Mouse (Mus musculus): ENCODE measurements around the gene Egr4. TPM values are rescaled to one million over a fixed set of nuclear protein-coding genes. Genes with fewer than 3 reads are reported as not detected.
A peak's percentile ranks its signal among the peaks of the same experiment; 100 is the strongest.

Egr4 gene
- polyA plus RNA-seq, 1 experiment from 2014 or later = not detected

DNA sequence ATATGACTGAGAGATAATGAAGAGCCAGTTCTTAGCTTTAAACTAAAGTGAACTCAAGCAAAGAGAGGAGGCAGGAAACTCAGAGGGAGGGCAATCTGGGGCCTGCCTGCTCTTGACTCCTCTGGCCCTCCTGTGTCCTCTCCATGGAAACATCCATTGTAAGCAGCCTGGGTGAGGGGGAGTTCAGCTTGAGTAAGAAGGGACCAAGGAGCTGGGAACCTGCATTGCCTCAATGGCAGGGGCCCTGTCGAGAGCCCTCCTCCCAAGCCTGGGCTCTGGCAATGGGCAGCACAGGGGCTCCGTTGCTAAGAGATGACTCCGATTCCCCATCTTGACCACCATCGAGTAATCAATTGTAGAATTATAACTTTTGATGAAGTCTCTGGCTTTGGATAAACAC, 24.9 kb downstream of the Egr4 start:
- no peak for DNase-seq (ENCODE audit: extremely low spot score, low spot score)
- Histone ChIP-seq H3K4me3 (no peak overlapping the region), H3K36me3 (replicated peaks) (no peaks in the 10 kb centered on the region), H3K4me1 (peaks cover 32% of the 10 kb centered on the region), H3K27ac (peak overlapping the region; percentile 63; the same call in 1 of the 2 replicates), H3K27me3 (ENCODE audit: poor library complexity, severe bottlenecking) (peaks cover 44% of the 10 kb centered on the region), H3K9me3 (no peaks in the 10 kb centered on the region)
- WGBS = 48% methylated on average over 4 of the region's 4 CpGs

DNA sequence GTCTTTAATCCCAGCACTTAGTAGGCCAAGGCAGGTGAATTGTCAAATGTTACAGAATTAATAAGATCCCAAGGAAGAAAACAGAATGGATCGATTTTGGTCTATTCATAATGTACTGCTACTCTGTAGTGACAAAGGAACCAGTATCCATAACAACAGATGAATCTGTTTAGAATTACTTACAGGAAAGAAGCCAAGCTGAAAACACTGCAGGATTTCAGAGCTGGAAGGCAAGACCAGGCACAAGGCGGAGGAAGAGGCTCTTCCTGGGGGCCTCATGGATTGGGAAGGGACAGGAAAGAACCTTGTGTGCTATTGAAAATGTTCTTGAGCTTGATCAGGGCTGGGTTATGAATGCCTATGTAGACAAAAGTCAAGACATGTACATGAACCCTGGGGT, 27.7 kb downstream of the Egr4 start:
- Histone ChIP-seq H3K4me1 (peaks cover 32% of the 10 kb centered on the region), H3K9me3 (no peaks in the 10 kb centered on the region), H3K27ac (no peak overlapping the region), H3K36me3 (replicated peaks) (no peaks in the 10 kb centered on the region), H3K27me3 (ENCODE audit: poor library complexity, severe bottlenecking) (peaks cover 71% of the 10 kb centered on the region), H3K4me3 (no peak overlapping the region)
- WGBS = 79% methylated on average over 2 of the region's 2 CpGs
- no peak for DNase-seq (ENCODE audit: extremely low spot score, low spot score)

DNA sequence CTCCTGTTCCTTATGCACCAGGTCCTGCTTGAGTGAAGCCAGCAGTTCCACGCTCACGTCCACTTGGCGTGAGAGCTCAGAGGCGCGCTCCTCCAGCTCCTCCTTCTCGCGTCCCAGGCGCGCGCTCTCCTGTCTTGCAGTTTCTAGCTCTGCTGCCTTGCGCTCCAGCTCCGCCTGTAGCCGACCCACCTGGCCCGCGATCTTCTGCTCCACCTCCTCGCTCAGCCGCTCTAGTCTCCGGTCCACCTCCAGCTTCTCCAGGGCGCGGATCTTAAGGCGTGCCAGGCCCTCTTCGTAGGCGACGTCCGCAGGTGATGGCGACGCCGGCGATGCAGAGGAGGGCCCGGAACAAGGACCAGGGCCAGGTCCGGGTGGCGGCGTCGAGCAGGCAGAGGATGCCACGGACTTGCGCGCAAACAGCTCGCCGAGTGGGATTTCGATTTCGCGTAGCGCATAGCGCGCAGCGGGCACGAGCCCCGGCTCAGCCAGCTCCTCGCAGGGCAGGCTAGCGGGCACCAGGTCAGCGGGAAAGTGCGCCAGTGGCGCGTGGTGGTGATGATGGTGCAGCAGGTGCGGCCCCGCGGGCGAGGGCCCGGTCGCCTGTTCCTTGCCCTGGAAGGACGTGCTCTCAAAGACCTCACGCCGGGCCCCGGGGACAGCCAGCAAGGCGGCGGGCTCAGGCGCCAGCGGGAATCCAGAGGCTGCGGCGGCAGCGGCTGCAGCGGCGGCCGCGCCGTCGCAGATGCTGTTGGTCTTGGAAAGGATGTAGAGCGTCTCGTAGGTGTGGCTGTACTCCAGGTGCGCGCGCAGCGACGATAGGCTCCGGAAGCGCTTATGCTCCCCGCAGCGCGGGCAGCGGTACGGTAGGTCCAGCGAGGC, 29.3 kb downstream of the Egr4 start:
- Histone ChIP-seq H3K4me1 (peaks cover 25% of the 10 kb centered on the region), H3K27me3 (ENCODE audit: poor library complexity, severe bottlenecking) (peaks cover 86% of the 10 kb centered on the region), H3K4me3 (peak overlapping the region; percentile 46), H3K27ac (no peak overlapping the region), H3K9me3 (no peaks in the 10 kb centered on the region), H3K36me3 (replicated peaks) (no peaks in the 10 kb centered on the region)
- 3% methylated on average over 88 of the region's 92 CpGs for WGBS
- peak; percentile 20 for DNase-seq (ENCODE audit: extremely low spot score, low spot score)

DNA sequence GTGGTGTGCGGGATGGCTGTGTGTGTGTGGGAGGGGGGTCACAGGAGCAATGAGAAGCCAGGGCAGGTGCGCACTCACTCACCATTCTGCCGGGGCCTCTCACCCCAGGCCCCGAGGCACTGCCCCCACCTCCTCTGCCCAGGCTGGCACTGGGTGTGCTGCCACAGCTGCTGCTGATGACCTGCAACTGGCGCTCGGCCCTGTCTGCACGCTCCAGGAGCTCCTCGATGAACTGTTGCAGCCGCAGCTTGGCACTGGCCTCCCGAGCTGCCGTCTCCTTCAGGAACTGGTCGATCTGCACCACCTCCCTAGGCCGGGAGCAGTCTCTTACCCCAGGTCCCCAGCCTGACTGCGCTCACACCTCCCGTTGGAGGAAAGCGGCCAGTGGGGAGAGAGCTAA, 32.7 kb downstream of the Egr4 start:
- WGBS = 80% methylated on average over 16 of the region's 16 CpGs

DNA sequence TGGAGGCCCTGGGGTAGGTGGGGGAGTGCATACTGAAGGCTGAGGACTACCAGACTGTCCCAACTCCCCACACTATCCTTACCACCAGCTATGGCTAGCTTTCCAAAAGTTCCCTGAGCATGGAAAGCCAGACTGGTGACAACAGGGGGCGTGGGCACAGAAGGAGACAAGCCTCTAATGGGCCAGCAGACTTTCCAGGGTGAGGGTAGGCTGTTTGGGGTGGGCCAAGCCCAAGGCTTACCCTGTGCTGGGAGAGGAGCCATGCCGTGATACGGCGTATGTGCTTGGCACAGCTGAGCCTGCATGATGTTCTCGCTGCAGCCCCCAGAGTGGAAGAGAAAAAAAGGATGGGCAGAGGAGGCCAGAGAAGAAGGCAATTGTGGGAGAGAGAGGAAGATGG, 33.4 kb downstream of the Egr4 start:
- Histone ChIP-seq H3K36me3 (replicated peaks) (no peaks in the 10 kb centered on the region), H3K4me3 (no peak overlapping the region), H3K9me3 (no peaks in the 10 kb centered on the region), H3K4me1 (peaks cover 17% of the 10 kb centered on the region), H3K27me3 (ENCODE audit: poor library complexity, severe bottlenecking) (peaks cover 78% of the 10 kb centered on the region), H3K27ac (no peak overlapping the region)
- no peak for DNase-seq (ENCODE audit: extremely low spot score, low spot score)
- WGBS = 88% methylated on average over 5 of the region's 5 CpGs

More for the DNA sequence above, 32.7 kb downstream of the Egr4 start:
- H3K4me3 ChIP-seq = no peak overlapping the region
- H3K27me3 ChIP-seq (ENCODE audit: poor library complexity, severe bottlenecking) = peaks cover 82% of the 10 kb centered on the region
- H3K9me3 ChIP-seq = no peaks in the 10 kb centered on the region
- peaks cover 17% of the 10 kb centered on the region for H3K4me1 ChIP-seq
- no peaks in the 10 kb centered on the region for H3K36me3 ChIP-seq (replicated peaks)
- H3K27ac ChIP-seq = no peak overlapping the region
- DNase-seq (ENCODE audit: extremely low spot score, low spot score) = no peak

DNA sequence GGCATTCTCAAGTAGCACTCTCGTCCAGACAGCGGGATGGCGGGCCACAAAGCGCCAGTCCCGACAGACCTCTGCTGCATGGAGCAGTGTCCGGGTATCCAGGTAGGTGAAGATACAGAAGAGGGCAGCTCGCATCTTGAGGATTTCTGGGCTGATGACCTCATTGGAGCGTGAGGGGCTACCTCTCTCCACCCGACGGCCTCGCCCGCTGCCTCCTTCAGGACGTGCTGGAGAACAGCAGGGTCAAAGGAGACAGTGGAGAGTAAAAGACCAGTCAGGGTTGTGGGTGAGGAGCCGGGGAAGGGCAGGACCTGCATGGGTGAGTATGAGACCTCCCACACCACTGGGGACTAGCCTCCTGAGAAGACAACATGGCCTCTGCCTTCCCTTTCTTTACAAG, 35.0 kb downstream of the Egr4 start:
- Histone ChIP-seq H3K27me3 (ENCODE audit: poor library complexity, severe bottlenecking) (peaks cover 62% of the 10 kb centered on the region), H3K4me1 (peaks cover 5% of the 10 kb centered on the region; the same call in 1 of the 2 replicates), H3K36me3 (replicated peaks) (no peaks in the 10 kb centered on the region), H3K4me3 (no peak overlapping the region), H3K9me3 (no peaks in the 10 kb centered on the region), H3K27ac (no peak overlapping the region)
- DNase-seq (ENCODE audit: extremely low spot score, low spot score) = no peak
- WGBS = 40% methylated on average over 14 of the region's 14 CpGs

DNA sequence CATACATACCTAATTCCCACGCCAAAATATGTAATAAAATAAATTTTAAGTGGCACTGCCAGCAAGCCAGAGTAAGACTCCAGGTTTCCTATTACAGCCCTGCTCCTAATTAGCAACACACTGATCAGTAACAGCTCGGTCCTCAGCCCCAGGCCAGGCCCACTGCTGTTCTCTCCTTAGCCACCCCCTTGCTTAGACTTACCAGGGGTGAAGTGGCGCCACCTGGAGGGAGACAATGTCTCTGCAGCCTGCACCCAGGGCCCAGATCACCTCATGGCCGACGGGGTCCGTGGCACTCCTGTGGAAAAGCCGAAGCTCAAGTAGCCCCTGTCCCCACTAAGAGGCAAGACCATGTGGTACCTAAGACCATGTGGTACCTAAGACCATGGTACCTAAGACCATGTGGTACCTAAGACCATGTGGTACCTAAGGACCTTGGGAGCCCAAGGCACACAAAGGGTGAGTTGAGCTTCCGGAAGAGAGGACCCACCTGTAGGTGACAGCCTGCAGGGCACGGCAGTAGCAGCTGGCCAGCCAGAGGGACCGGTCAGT, 35.9 kb downstream of the Egr4 start:
- no peaks in the 10 kb centered on the region for H3K9me3 ChIP-seq
- no peak overlapping the region for H3K4me3 ChIP-seq
- peaks cover 5% of the 10 kb centered on the region; the same call in 1 of the 2 replicates for H3K4me1 ChIP-seq
- no peaks in the 10 kb centered on the region for H3K36me3 ChIP-seq (replicated peaks)
- H3K27ac ChIP-seq = no peak overlapping the region
- peak; percentile 48 for DNase-seq (ENCODE audit: extremely low spot score, low spot score)
- 39% methylated on average over 10 of the region's 10 CpGs for WGBS
- peaks cover 52% of the 10 kb centered on the region for H3K27me3 ChIP-seq (ENCODE audit: poor library complexity, severe bottlenecking)

DNA sequence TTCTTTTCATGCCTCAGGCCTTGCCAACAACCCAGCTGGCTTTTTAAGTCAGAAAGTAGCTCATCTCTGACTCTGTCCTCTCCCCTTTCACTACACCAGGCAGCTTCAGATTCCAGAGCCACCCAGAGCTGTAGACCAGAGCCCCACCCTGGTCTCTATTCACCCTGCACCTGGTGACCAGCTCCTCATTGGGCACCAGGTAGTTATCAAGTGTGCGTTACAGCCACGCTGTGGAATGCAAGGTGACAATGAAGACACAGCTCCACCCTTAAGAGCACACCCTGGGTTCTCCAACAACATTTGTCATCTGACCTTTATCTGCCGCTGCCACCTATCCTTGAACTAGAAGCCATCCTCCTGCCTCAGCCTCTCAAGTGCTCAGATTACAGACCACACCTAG, 37.8 kb downstream of the Egr4 start:
- Histone ChIP-seq H3K36me3 (replicated peaks) (no peaks in the 10 kb centered on the region), H3K9me3 (no peaks in the 10 kb centered on the region), H3K4me1 (peaks cover 5% of the 10 kb centered on the region; the same call in 1 of the 2 replicates), H3K4me3 (no peak overlapping the region), H3K27me3 (ENCODE audit: poor library complexity, severe bottlenecking) (peaks cover 34% of the 10 kb centered on the region), H3K27ac (no peak overlapping the region)
- WGBS = 88% methylated on average over 3 of the region's 3 CpGs
- DNase-seq (ENCODE audit: extremely low spot score, low spot score) = no peak

DNA sequence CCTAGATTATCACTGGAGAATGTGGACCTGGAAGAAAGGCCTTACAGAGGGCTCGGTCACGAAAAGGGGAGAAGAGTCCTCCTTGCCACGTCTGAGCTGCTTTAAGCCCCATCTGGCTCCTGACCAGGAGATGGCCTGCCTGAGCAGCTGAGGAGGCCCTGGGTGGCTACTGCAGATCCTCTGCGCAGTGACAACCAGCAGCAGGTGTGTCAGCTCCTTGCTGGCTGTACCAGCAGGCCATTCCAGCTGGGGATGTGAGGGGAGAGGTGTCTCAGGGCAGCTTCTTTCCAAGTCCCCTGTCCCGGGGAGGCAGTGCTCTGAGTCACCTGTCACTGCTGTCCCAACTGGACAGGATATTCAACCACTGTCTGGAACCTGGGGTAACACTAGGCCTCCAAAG, 40.8 kb downstream of the Egr4 start:
- 51% methylated on average over 5 of the region's 5 CpGs for WGBS
- no peaks in the 10 kb centered on the region for H3K9me3 ChIP-seq
- no peak for DNase-seq (ENCODE audit: extremely low spot score, low spot score)
- H3K27ac ChIP-seq = no peak overlapping the region
- peaks cover 4% of the 10 kb centered on the region; the same call in 1 of the 2 replicates for H3K4me1 ChIP-seq
- H3K27me3 ChIP-seq (ENCODE audit: poor library complexity, severe bottlenecking) = peaks cover 7% of the 10 kb centered on the region; the same call in 1 of the 2 replicates
- H3K36me3 ChIP-seq (replicated peaks) = peaks cover 26% of the 10 kb centered on the region
- no peak overlapping the region for H3K4me3 ChIP-seq

DNA sequence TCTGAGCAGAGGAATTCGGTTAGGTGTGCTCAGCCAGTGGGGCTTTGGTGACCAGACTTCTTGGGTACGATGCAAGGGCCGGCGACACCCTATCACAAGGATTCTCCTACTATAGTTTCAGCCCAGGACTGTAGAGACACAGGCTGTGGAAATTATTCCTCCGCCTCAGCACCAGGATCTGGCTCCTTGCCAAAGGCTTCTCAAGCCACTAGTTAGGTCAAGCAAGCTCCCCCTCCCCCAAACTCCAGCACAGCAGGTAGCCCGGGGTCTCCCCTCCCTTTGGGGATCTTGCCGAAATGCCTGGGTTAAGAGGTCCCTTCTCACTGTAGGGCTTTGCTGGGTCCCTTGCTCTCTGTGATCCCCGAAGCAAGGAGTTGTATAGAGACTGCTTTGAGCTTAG, 41.4 kb downstream of the Egr4 start:
- Histone ChIP-seq H3K4me3 (no peak overlapping the region), H3K27me3 (ENCODE audit: poor library complexity, severe bottlenecking) (0 out of 2 replicates have a peak, but pooled peaks cover 3% of the 10 kb centered on the region), H3K27ac (no peak overlapping the region), H3K36me3 (replicated peaks) (peaks cover 32% of the 10 kb centered on the region), H3K4me1 (no peaks in the 10 kb centered on the region), H3K9me3 (no peaks in the 10 kb centered on the region)
- no peak for DNase-seq (ENCODE audit: extremely low spot score, low spot score)
- WGBS = 71% methylated on average over 8 of the region's 8 CpGs

DNA sequence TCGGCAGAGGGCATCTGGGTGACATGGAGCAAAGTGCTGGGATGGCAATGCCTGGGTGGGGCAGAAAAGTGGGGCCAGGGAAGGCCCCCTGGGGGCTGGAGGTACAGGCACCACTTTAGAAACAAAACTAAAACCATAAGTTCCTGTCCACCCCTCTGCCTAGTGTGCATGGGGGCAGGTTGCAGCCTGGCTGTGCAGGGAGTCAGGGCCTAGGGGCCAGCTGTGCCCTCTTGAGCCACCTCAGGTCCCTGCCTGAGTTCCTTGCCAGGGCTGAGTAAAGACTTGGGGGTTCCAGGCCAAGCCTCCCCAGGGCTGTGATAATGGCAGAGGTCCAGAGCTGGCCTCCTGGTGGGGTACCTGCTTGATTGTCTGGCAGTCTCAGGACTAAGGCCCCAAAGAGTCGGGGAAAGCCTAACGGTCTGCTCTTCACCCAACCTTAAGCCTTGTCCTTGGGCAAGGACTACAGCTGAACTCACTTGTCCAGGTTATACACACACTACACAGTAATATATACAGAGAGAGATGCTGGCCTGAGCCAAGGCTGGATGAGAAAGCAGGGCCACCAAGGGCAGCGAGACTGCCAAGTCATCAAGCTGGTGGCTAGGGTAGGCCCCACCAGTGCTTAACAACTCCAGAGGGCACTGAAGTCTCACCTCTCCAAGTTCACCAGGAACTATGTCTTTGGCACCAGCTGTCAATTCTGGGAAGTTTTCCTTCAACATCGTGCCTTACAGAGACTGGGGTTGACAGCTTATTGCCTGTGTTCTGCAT, 43.5 kb downstream of the Egr4 start:
- 83% methylated on average over 5 of the region's 5 CpGs for WGBS
- DNase-seq (ENCODE audit: extremely low spot score, low spot score) = no peak
- H3K36me3 ChIP-seq (replicated peaks) = peaks cover 53% of the 10 kb centered on the region

DNA sequence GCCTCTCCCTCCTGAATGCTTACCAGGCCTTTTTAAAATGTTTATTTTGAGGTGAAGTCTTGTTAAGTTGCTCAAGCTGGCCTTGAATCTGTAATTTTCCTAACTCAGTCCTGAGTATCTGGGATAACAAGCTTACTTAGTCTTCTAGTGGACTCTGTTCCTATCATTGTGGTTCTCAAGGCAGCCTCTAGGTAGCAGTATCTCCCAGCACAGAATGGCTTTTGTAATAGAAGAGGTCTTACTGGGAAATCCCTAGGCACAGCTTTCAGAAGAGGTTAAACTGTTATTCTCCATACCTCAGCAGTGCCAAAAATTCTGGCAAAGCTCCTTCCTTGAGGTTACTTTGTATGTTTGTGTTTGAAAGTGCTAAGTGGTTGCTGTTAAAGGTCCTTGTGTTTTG, 48.0 kb downstream of the Egr4 start:
- Histone ChIP-seq H3K4me3 (no peak overlapping the region), H3K36me3 (replicated peaks) (peaks cover 98% of the 10 kb centered on the region)

More for the DNA sequence above, 43.5 kb downstream of the Egr4 start:
- Histone ChIP-seq H3K9me3 (no peaks in the 10 kb centered on the region), H3K4me1 (no peaks in the 10 kb centered on the region), H3K27ac (no peak overlapping the region), H3K27me3 (ENCODE audit: poor library complexity, severe bottlenecking) (no peaks in the 10 kb centered on the region), H3K4me3 (no peak overlapping the region)

More for the DNA sequence above, 48.0 kb downstream of the Egr4 start:
- no peaks in the 10 kb centered on the region for H3K4me1 ChIP-seq
- no peak overlapping the region for H3K27ac ChIP-seq
- no peak for DNase-seq (ENCODE audit: extremely low spot score, low spot score)
- no peaks in the 10 kb centered on the region for H3K27me3 ChIP-seq (ENCODE audit: poor library complexity, severe bottlenecking)
- no peaks in the 10 kb centered on the region for H3K9me3 ChIP-seq

All from forebrain, embryonic 10.5 days (tissue).